Mouse (Mus musculus) embryo, embryonic 9.5 days (tissue): ENCODE data around the gene Tas2r119.
"Not testable (repeated sequence)": the region's sequence is repeated elsewhere in the genome, so short reads cannot be mapped to it uniquely, and the experiment has no call there.

Experiments used
- DNase-seq: peaks from one replicate; pipeline ENCODE4 v3.0.0-alpha.2; 2017; ENCODE audit errors: extremely low spot score

Gene Tas2r119

DNA sequence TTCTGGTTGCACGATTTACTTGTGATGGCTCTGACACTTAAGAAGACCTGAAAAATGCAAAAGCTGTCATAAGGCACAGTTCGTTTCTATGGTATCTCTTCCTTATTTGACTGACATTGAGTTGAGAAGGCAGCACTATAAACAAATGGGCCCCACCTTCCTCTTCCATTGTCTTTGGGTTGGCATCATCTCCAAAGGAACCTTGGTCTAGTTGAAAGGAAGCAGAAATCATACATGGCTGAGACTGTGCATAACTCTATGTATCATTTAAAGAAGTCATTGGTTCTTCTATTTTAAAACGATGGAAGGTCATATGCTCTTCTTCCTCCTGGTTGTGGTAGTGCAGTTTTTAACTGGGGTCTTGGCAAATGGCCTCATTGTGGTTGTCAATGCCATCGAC lies at the start of gene Tas2r119:
Gene Tas2r119 (plus strand): TSS at position 301 of the 400 bp plus-strand sequence.
- no peak for DNase-seq

DNA sequence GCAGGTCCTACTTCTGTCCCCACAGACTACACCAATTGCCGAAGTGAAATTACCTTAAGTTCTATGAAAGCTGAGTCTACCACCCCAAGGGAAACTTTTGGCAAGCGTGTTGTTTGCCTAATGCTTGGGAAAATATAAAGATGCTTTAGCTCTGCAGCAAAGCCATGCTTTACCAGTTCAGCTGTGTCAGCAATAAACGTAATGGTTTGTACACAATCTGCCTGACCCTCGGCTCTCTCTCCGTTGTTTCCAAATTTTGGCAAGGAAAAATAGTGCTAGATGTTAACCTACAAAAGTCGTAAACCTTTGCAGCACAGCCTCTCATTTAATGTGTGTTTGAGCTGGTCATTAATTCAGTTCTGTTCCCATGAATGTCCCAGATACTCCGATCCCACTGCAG lies 44.8 kb upstream of the Tas2r119 start:
- DNase-seq = no peak

DNA sequence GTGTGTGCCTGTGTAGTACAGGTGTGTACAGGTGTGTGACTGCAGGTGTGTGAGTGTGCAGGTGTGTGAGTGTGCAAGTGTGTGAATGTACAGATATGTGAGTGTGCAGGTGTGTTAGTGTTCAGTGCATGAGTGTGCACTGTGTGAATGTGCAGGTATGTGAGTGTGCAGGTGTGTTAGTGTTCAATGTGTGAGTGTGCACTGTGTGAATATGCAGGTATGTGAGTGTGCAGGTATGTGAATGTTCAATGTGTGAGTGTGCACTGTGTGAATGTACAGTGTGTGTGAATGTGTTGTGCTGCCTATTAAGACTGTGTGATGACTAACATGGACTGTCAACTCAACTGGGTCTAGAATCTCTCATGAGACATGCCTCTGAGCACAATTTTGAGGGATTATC lies 35.4 kb upstream of the Tas2r119 start:
- DNase-seq = no peak

DNA sequence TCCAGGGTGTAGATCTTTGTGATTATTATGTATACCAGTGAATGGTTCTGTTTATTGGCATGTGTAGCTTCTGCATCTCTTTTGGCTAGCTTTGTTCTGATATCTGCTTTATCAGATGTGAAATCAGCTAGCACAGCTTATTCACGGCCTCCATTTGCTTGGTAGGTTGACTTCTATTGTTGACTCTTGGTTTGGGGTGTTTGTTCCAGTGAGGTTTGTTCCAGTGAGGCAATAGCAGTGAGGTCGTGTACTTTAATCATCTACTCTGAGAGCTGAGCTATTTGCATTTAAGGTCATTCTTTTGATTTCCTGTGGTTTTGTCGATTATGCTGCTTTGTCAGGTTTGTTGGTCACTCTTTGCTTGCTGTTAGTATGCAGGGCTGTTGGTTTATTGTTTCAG lies 32.8 kb upstream of the Tas2r119 start:
- no peak for DNase-seq

DNA sequence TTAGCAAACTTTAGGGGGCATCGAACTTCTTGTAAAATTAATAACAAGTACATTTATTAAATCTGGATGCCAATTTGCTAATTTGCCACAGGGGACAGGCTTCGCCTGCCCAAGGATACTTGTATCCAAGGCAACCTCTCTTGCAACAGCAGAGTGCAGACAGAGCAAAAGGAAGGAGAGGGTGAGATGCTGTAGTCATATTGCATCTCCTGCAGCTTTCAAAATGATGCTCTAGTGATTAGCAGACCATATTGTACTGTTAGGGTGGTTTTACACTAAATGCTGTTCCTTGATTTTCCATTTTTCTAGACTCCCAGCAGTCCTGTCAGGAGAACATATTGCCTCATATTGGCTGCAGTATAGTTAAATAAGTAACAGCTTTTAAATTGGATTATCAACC lies 23.7 kb upstream of the Tas2r119 start:
- DNase-seq = no peak

DNA sequence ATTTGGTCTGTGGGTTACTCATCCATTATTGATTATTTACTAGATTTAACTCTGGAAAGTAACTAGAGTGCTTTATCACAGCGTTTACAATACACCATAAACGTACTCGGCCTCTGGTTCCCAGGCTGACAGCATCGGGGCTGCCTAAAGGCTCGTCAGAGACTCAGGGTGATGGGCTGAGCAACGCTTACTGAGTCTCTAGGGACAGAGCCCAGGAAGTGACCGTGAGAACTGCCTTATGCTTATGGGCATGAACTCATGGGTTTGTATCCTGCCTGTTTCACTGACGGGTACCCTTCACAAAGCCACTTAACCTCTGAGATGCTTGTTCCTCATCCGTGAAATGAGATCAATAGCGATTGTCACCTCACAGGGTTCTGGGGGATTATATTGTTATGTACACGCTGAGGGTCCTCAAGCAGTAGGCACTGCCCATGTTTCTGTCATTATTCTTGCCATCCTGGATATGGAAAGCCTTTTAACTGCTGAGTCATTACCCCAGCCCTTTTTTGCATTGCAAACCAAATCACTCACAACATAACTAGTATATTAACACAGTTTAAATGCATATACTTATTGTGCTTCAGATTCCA lies 23.1 kb upstream of the Tas2r119 start:
- DNase-seq = no peak

DNA sequence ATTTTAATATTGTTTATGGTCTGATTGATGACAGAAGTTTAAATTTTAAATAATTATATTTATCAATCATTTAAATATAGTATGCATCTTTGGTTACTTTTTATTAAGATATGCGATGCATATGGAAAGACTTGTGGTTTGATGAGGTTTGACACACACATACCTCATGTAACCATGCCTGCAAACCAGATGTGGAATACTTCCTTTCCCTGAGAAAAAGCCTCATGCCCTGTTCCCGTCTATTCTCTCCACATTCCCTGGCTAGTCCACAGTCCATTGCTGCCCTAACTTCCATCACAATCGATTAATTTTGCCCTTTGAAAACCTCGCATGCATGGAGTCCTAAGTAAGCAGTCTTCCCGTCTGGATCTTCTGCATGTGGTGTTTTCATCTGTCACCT lies 21.0 kb upstream of the Tas2r119 start:
- DNase-seq = no peak

DNA sequence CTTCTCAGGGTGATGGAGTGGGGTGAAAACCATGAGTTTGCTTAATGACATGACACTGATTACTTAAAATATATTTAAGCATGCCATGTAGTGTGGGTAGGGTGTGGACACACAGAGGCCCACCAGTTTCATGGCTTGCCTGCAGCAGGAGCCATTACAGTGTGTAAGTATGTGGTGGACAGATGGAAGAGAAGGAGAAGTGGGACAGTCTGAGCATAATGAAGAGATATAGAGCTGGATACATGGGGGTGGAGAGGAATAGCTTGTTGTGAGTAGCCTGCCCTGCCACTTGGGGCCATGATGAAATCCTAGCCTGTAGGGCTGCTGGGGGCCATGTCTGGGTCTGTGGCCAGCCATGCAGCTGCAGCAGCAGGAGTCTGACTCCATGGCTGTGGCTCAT lies 16.8 kb upstream of the Tas2r119 start:
- DNase-seq = no peak

DNA sequence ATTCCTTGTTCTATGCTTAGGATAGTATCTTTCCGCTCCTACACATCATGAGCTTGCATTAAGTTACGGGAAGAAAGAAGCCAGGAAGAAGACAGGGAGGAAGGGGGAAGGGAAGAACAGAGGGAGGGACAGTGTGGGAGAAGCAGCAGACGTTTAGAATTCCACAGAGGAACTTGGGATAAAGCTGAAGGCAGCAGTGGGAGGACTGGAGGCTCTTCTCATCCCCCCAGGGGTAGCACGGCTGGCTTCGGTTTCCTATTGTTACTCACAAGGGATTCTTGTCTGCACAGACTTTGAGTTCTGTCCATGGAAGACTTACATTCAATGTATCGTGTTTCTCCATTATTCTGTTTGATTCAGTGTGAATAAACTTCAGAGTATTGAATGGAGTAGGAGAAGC lies 5.3 kb upstream of the Tas2r119 start:
- no peak for DNase-seq

DNA sequence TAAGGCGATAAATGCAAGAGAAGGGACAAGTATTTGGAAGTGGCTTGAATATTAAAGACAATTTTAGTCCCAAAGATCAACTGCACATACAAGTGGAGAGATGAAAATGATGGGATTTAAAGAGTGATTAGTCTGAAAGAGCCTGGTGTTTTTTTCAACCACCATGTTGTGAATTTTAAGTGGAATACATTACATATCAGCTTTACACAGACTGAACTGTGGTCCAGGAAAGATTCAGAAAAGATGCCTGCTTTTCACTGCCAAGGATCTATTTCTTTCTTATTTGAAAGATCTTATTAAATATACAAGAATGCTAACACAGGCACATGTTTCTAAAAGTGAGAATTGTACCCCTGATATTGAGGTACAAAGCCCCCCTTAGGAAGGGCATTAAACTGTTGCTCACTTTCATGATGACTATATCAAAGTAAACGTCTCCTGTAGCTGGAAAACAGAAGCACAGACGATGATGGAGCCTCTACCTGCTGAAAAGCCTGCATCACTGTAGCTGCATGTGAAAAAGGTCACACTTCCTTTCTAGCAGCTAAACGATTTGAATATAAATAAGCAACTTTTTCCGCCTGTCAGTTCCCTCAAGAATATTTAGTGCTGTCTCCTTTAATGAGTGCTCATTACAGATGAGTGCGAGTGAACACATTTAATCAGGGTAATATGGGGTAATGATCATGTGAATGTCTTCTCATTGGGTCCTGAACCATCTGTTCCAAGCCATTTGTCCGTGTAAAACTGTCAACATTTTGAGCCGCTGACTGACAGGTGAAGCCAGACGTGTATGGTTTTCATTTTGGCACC lies 4.7 kb upstream of the Tas2r119 start:
- DNase-seq = no peak

DNA sequence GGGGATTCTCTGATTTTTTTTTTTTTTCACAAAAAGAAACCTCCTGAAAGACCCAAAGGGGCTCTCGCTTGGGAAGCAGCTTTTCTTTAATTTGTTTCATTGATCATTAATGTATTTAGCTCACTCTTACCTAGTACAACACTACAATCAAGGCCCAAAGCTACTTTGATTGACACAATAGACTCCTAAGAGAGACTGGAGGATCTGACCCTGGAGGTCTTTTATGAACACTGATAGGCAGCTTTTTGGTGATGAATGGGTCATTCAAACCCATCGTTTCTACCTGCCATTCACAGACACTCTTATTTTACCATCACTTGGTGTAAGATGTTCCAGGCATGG lies 4.1 kb upstream of the Tas2r119 start:
- no peak for DNase-seq

DNA sequence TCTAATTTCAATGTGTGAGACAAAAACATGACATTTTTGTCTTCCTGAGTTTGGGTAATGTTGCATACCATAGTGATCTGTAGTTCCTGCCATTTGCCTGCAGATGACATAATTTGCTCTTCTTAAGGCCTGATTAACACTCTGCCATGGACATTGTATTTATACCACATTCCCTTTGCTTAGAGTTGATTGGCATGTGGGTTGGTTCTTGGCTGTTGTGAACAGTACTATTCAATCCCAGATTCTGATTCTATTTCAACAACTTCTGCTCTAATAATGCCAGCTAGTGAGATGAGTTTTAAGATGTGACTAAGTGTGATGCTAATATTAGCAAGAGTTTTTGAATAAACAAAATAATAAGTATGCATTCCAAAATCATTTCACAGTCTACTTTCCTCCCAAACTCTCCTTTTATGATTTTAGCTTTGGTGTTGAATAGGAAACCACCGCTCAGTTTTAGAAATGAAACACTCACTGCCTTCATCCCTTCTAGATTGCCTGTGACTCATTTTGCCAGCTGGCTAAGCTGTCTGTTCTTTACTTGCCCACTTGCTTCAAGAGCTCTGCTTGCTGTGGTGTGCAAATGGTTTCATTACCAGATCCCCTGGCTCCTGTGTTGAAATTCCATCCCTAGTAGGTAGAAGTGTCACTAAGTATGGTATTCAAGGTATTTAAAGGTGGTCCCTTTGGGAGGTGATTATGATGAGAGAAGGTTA lies 3.1 kb downstream of the Tas2r119 start:
- no peak for DNase-seq

DNA sequence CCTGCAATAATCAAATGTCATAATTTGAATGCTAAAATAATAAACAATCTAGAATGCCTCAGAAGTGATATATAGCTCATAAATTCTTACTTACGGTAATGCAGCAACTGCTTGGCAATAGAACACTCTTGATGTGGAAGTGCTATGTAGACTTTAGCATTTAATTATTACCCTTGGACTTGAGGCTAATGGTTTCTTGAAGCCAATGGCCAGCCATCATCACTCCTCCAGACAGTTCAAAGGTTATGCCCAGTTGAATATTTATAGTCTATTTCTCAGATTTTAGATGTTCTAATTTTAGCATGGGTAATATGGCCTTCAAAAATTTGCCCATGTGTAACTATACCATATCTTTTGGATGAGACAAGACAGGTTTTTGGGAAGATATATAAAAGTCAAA lies 4.9 kb downstream of the Tas2r119 start:
- DNase-seq = no peak

DNA sequence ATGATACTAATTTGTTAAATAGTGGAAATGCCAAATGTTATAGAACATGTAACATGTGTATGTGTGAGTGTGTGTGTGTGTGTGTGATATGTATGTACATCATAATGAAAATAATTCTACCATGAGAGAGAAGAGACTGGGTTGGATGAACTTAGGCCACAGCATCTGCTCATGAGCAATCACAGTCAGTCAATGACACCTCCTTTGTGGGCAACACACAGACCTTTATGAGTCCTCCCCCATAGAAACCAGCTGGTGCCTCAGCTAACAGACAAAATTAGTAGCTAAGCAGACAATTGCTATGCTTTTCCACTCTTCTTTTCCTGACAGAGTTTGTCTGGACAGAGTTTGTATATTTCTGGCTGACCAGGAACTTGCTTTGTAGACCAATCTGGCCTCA lies 7.9 kb downstream of the Tas2r119 start:
- DNase-seq = no peak

DNA sequence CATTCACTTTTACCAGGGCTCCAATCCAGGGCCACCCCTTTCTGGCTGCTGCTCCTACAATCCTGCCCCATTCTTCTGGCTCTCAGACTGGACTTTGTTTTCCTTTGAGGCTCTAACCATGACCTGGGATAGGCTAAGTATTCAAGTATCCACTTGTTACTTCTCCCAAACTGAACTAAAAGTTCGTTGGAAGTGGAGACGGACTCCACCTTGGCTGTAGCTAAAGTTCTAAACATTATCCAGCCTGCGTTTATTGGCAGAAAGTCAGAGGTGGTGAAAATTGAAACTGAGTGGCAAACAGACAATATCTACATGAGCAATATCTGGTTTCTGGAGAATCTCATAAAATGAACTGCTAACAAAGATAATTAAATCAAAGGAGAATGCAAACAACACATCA lies 12.8 kb downstream of the Tas2r119 start:
- DNase-seq = no peak

DNA sequence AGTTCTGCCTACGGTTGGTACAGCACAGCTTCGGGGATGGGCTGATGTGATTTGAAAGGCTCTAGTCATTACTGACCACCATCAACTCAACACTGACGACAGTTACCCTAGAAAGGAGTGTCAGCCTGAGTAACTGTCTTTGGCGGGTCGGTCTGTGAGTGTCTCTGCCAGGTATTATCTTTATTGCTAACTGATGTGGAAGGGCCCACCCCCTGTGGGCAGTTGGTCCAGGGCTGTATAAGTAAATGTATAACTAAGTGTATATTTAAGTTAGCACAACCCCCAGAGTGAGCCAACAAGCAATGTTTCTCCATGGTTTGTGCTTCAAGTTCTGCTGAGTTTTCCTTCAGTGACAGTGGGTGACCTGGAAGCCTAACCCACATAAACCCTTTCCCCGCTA lies 13.3 kb downstream of the Tas2r119 start:
- no peak for DNase-seq

DNA sequence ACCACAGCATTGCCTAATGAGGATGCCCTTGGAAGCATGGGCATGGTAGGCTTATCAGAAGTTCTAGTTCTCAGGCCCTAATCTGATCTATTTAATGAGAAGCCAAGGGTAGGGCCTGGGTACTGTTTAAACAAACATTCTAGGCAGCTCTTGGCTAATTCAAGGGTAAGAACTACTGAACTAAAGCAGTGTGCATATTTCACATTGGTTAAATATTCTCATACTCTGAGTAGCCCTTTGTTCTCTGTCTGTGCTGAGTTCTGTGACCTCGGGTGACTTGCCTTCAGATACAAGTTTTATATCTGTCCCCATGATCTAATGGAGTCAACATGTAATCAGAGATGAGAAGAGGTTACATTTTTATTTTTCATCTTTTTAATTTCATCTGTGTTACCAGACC lies 15.9 kb downstream of the Tas2r119 start:
- no peak for DNase-seq

DNA sequence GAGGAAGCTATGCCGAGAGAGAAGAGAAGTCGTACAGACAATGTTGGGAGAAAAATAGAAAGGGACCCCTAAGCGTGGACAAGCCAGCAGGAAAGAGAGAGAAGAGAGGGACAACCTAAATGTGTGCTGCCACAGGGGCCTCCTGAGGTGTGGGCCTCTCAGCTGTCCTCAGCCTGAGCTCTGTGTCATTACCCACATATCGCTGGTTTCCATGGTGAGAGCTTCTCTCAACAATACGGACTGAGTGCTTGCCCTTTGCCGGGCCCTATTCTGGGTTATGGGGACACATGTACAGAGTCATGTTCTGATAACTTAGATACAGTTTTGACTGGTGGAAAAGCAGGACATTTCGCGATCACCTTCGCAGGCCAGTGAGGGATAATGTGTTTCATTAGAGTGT lies 21.0 kb downstream of the Tas2r119 start:
- no peak for DNase-seq

DNA sequence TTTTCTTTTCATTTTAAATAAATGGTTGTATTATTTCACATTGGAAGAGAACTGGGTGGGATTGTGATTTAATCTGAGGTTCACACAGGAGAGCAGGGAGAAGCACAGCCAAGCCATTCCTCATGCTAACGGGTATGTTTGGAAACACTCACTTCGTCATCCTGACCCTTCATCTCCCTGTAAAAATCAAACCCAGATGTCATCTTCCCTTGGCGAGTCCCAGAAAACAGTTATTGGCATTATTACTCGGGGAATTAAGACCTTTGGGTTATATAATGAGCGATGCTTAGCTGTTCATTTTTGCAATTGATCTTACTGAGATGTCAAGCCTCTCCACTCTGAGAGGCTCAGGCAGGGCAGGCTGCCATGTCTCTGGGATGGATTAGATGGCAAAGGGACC lies 21.5 kb downstream of the Tas2r119 start:
- DNase-seq = no peak

DNA sequence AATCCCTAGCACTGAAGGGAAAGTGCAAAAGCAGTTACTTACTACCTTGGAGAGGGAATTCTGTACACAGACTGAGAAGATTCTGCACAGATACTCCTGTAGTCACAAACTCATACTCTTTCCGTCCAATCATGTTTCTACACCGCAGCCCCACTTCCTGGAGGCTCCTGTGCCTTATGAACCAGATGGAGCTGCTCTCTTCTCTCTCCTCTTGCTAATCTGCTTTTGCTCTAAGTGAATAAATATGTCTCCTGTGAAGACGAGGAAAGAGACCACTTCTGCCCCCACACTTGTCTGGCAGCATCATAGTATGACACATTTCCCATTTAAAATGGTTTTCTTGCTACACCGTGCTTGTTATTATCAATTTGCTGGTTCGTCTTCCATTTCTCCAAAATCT lies 26.2 kb downstream of the Tas2r119 start:
- DNase-seq = no peak

DNA sequence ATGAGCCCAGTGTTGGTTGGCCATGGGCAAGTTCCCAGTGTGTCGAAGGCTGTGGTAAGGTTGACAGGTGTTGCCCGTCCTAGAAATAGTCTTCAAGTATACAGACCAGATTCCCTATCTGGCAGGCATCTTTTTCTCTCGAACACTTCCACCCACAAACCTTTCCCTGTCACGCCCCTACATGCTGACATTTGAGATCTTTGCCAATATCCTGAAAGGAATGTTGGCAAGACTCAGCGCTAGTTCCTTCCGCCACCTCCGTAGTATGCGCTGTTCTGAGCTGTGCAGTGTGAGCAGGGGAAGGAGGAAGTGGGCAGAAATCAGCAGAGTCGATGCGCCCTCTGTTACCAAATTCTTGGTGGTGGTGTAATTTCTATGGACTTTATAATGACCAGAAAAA lies 27.8 kb downstream of the Tas2r119 start:
- DNase-seq = no peak

DNA sequence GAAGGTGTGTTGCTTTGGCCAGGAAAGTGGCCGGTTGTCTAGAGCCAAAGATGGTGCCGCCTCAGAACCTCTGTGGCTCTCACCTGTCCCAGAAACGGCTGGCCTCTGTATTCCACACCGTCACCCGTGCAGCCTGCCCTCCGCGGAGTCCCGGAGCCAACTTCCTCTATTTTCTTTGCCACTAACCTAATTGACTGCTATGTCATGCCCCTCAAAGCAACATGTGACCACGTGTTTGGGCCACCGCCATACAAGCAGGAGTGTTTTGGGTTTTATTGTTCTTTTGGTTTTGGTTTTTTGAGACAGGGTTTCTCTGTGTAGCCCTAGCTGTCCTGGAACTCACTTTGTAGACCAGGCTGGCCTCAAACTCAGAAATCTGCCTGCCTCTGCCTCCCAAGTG lies 37.6 kb downstream of the Tas2r119 start:
- DNase-seq = not testable (repeated sequence)

DNA sequence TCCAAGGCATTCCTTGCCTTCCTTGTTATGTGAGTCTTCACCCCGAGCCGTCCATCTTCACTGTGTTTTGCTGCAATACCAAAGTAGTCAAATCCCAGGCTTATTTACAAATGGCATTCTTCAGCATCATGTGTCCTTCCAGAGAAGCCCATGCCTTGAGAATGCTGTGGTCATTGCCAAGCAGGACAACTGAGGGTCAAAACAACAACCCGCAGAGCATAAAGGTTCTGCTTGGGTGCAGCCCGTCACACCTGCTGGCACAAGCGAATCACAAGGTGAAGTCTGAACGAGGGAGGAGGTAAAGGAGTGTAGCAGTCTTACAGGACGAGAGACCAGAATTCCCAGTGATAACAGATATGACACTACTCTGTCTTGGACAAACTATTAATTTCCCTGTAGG lies 45.9 kb downstream of the Tas2r119 start:
- DNase-seq = no peak
